Mouse (Mus musculus) gonadal fat pad, adult 2 months (tissue): ENCODE measurements around the gene Fbxo36. TPM values are rescaled to one million over a fixed set of nuclear protein-coding genes. Genes with fewer than 3 reads are reported as not detected.

Source experiments
- DNase-seq: peaks from one replicate; pipeline ENCODE4 v3.0.0-alpha.2; 2012; ENCODE audit warnings: low read depth
- polyA plus RNA-seq: library from polyadenylated mRNA; depleted of rRNA; stranded (reverse); fragments of >200 nt; gene quantifications from 2 replicates; pipeline ENCODE4 v1.2.3, GENCODE M21; 2012; rRNA removed

Fbxo36 gene
- 24.8 and 25.9 TPM in 2 replicates for polyA plus RNA-seq

- DNase-seq, result peak; percentile 61
Measured at GRCm38 (mm10) chr1:84839309-84840017, at the start of gene Fbxo36. Gene Fbxo36 (plus strand): TSS chr1:84839841.

- DNase-seq, result no peak
Measured at GRCm38 (mm10) chr1:84791393-84791792, 48.2 kb upstream of the Fbxo36 start.

- no peak for DNase-seq
Measured at GRCm38 (mm10) chr1:84795335-84795734, 44.3 kb upstream of the Fbxo36 start.

GRCm38 (mm10) chr1:84799166-84799565, 40.5 kb upstream of the Fbxo36 start:
- no peak for DNase-seq

- DNase-seq, result no peak
Measured at GRCm38 (mm10) chr1:84803788-84804187, 35.9 kb upstream of the Fbxo36 start.

- DNase-seq, result no peak
Measured at GRCm38 (mm10) chr1:84817596-84817995, 22.0 kb upstream of the Fbxo36 start.

GRCm38 (mm10) chr1:84825091-84825490, 14.6 kb upstream of the Fbxo36 start:
- DNase-seq, result no peak

- DNase-seq, result no peak
Measured at GRCm38 (mm10) chr1:84837523-84838145, 2.0 kb upstream of the Fbxo36 start.

GRCm38 (mm10) chr1:84838156-84838555, 1.5 kb upstream of the Fbxo36 start:
- no peak for DNase-seq

GRCm38 (mm10) chr1:84838621-84839151, 955 bp upstream of the Fbxo36 start:
- no peak for DNase-seq

GRCm38 (mm10) chr1:84840018-84840664, 500 bp downstream of the Fbxo36 start, which contains the start of gene Trip12:
Gene Trip12 (minus strand): TSS chr1:84840516.
- DNase-seq, result no peak

- DNase-seq, result no peak
Measured at GRCm38 (mm10) chr1:84841061-84841460, 1.4 kb downstream of the Fbxo36 start.

GRCm38 (mm10) chr1:84843366-84843765, 3.7 kb downstream of the Fbxo36 start:
- DNase-seq, result no peak

- no peak for DNase-seq
Measured at GRCm38 (mm10) chr1:84847698-84848097, 8.1 kb downstream of the Fbxo36 start.

GRCm38 (mm10) chr1:84848335-84848734, 8.7 kb downstream of the Fbxo36 start:
- DNase-seq, result no peak

GRCm38 (mm10) chr1:84848801-84849455, 9.3 kb downstream of the Fbxo36 start:
- DNase-seq, result no peak

GRCm38 (mm10) chr1:84849804-84850203, 10.2 kb downstream of the Fbxo36 start:
- no peak for DNase-seq

- no peak for DNase-seq
Measured at GRCm38 (mm10) chr1:84850471-84850870, 10.8 kb downstream of the Fbxo36 start.

GRCm38 (mm10) chr1:84851512-84852235, 12.0 kb downstream of the Fbxo36 start:
- no peak for DNase-seq

GRCm38 (mm10) chr1:84853721-84854120, 14.1 kb downstream of the Fbxo36 start:
- DNase-seq, result no peak

- no peak for DNase-seq
Measured at GRCm38 (mm10) chr1:84854966-84855365, 15.3 kb downstream of the Fbxo36 start.
